Mouse (Mus musculus) liver (tissue): Measurements from ENCODE around the gene Gm20855.
"Not testable (repeated sequence)": the region's sequence is repeated elsewhere in the genome, so short reads cannot be mapped to it uniquely, and the experiment has no call there.

Source experiments
- DNase-seq: peaks from one replicate; pipeline ENCODE4 v3.0.0-alpha.2; 2020; ENCODE audit warnings: mixed read lengths

Gm20855 gene

GRCm38 (mm10) chrY:35131733-35132132 is at the start of gene Gm20855:
Gene Gm20855 (minus strand): TSS chrY:35131833.
- DNase-seq = not testable (repeated sequence)
